ENCODE assay signal across 10 mouse cellular contexts in genomic region chr2:179829972-179830371, GRCm38 (mm10).
DNase-seq lines count a peak whose midpoint lies in the region; ATAC-seq and TF ChIP-seq lines count a peak whose summit lies in the region.
"Had no signal": no experiment of that assay in that cellular context is flagged by ENCODE, and none has a peak within 500 bp of the region (broad histone marks: within the 10 kb centered on the region; RNA-seq: fewer than 3 reads in every experiment).

No protein-coding gene starts in this region.

- no peaks in the 10 kb centered on the region for H3K36me3 ChIP-seq in intestine, postnatal 0 days (ENCODE audit: control insufficient read depth, insufficient read depth)
- H3K36me3 ChIP-seq in intestine, embryonic 15.5 days, result no peaks in the 10 kb centered on the region
- H3K36me3 ChIP-seq: embryonic facial prominence, embryonic 12.5 days; limb, embryonic 12.5 days had no signal

- H3K27me3 ChIP-seq in intestine, postnatal 0 days (replicated peaks; ENCODE audit: control insufficient read depth, insufficient read depth, low read length), result no peaks in the 10 kb centered on the region
- no peaks in the 10 kb centered on the region for H3K27me3 ChIP-seq in intestine, embryonic 15.5 days (replicated peaks)
- H3K27me3 ChIP-seq: limb, embryonic 12.5 days had no signal

- no peak overlapping the region for H3K27ac ChIP-seq in intestine, postnatal 0 days (ENCODE audit: low read depth, low read length)
- H3K27ac ChIP-seq in intestine, embryonic 15.5 days, result no peak overlapping the region
- H3K27ac ChIP-seq: embryonic facial prominence, embryonic 12.5 days; limb, embryonic 12.5 days had no signal

- WGBS in intestine, postnatal 0 days, result 30% methylated on average over 6 of the region's 6 CpGs
- 21% methylated on average over 6 of the region's 6 CpGs for WGBS in intestine, embryonic 15.5 days

- no peak for ATAC-seq in intestine, postnatal 0 days
- no peak for ATAC-seq in intestine, embryonic 15.5 days

- DNase-seq in CD4-positive helper T cell, adult 2 months (ENCODE audit: low read depth, low spot score), result peak; percentile 13
- DNase-seq in ZHBTc4 (ENCODE audit: low read depth, low spot score), result peak; percentile 65
- peak; percentile 16 to 70 for DNase-seq in kidney, postnatal 36 days
- DNase-seq in thymus, postnatal 36 days, result peak; percentile 15 to 16
- DNase-seq in cerebellum, postnatal 4 days (ENCODE audit: low spot score in 2 of 2), result no peak
- DNase-seq in left cerebral cortex, postnatal 25 days (ENCODE audit: low spot score in 2 of 2), result no peak

- intact Hi-C loops in left cerebral cortex, postnatal 25 days (cut with DNase I), result loop anchor here (2.0 kb wide), 1 partner anchor 43 kb away; no protein-coding TSS in a partner anchor

- H3K9me3 ChIP-seq in intestine, postnatal 0 days (ENCODE audit: control insufficient read depth), result no peaks in the 10 kb centered on the region
- H3K9me3 ChIP-seq in intestine, embryonic 15.5 days, result no peaks in the 10 kb centered on the region
- H3K9me3 ChIP-seq: embryonic facial prominence, embryonic 12.5 days; limb, embryonic 12.5 days had no signal

- H3K4me1 ChIP-seq in intestine, postnatal 0 days (replicated peaks; ENCODE audit: control insufficient read depth, insufficient read depth, low read length), result no peaks in the 10 kb centered on the region
- no peaks in the 10 kb centered on the region for H3K4me1 ChIP-seq in intestine, embryonic 15.5 days (replicated peaks)

- TF ChIP-seq CTCF in intestine, postnatal 0 days (IDR thresholded peaks at IDR 0.05; ENCODE audit: low read depth), result peak; percentile 76

- H3K4me2 ChIP-seq in intestine, postnatal 0 days (replicated peaks; ENCODE audit: low read depth), result no peak overlapping the region
- no peak overlapping the region for H3K4me2 ChIP-seq in intestine, embryonic 15.5 days (replicated peaks)
- H3K4me2 ChIP-seq: embryonic facial prominence, embryonic 12.5 days; limb, embryonic 12.5 days had no signal

- no peak overlapping the region for H3K4me3 ChIP-seq in intestine, postnatal 0 days (ENCODE audit: low read depth, low read length)
- no peak overlapping the region for H3K4me3 ChIP-seq in intestine, embryonic 15.5 days (replicated peaks)
- H3K4me3 ChIP-seq: embryonic facial prominence, embryonic 12.5 days; limb, embryonic 12.5 days had no signal

- H3K9ac ChIP-seq in intestine, postnatal 0 days (ENCODE audit: low read depth, low read length), result no peak overlapping the region
- H3K9ac ChIP-seq in intestine, embryonic 15.5 days, result no peak overlapping the region
- H3K9ac ChIP-seq: embryonic facial prominence, embryonic 12.5 days; limb, embryonic 12.5 days had no signal

Comparison
In these comparisons a context has a peak if more than half of its experiments do, and no peak if none do; other contexts are left out.
1. DNase-seq: peak in CD4-positive helper T cell, adult 2 months (single experiment), ZHBTc4 (single experiment), kidney, postnatal 36 days (2 of 2) and thymus, postnatal 36 days (2 of 2); none in cerebellum, postnatal 4 days (0 of 2) and left cerebral cortex, postnatal 25 days (0 of 2).